Mouse (Mus musculus) lung, adult 2 months (tissue): ENCODE data around the gene Gm9918.

Experiments used
- CTCF ChIP-seq: fragments of 200-500 bp; IDR thresholded peaks from 2 replicates; pipeline ENCODE4 v1.5.1; 2011; ENCODE audit warnings: mild to moderate bottlenecking, low read length, control low read depth; ENCODE audit not compliant: insufficient read depth
- POLR2A ChIP-seq: fragments of 200-500 bp; IDR thresholded peaks from 2 replicates; pipeline ENCODE4 v1.6.1; 2011; ENCODE audit warnings: low read depth, mild to moderate bottlenecking, control low read depth, low read length, borderline replicate concordance; ENCODE audit errors: extremely low read depth

DNA sequence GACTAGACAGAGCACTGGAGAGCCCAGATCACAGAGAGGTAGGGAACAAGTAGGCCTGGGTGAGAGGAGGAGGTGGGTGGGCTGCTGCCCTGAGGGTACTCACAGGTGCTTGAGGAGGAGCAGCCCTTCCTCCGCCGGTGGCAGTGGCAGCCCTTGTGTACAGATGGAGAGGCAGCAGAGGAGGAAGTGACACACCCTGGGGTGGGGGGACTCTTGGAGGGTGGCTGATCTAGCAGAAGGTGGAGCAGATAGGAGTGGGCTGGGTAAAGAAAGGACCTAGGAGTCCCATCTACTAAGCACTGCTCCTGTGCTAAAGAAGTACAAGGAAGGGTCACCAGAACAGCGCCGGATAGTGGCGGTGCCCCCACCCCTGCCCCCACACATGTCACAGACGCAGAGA lies 38.6 kb upstream of the Gm9918 start, which contains the start of gene Itgb7:
- TF ChIP-seq CTCF (no peak), POLR2A (peak; percentile 37; the same call in 1 of the 2 replicates)
